Mouse (Mus musculus) macrophage (primary cell): ENCODE results near the gene Mdk. TPM values are rescaled to one million over a fixed set of nuclear protein-coding genes. Genes with fewer than 3 reads are reported as not detected.
A peak's percentile ranks its signal among the peaks of the same experiment; 100 is the strongest.

Experiments used
- H3K27ac ChIP-seq: fragments of 350-480 bp; formaldehyde crosslinking; 2 replicates; pipeline ENCODE4 v1.9.0; 2021
- H3K36me3 ChIP-seq: fragments of 350-480 bp; formaldehyde crosslinking; 2 replicates; pipeline ENCODE4 v1.9.0; 2021; ENCODE audit errors: inconsistent target
- H3K4me3 ChIP-seq: fragments of 350-480 bp; formaldehyde crosslinking; 2 replicates; pipeline ENCODE4 v1.9.0; 2021; ENCODE audit errors: inconsistent target
- H3K79me2 ChIP-seq: fragments of 350-480 bp; formaldehyde crosslinking; 2 replicates; pipeline ENCODE4 v1.9.0; 2021; ENCODE audit errors: inconsistent target
- WGBS: methylation state at CpG from one replicate; pipeline ENCODE4 v1.1.7; 2026; ENCODE audit warnings: inconsistent platforms; ENCODE audit not compliant: missing documents; 5-methylcytosine and 5-hydroxymethylcytosine counted together
- polyA plus RNA-seq: library from polyadenylated mRNA; stranded (reverse); fragments of 250-400 nt; gene quantifications from 3 replicates; pipeline ENCODE4 v1.2.4, GENCODE M21; 2018; ENCODE audit warnings: inconsistent platforms

Mdk gene
- polyA plus RNA-seq, 1 experiment from 2014 or later = 1.6 TPM

GRCm38 (mm10) chr2:91948792-91949241 is 16.7 kb upstream of the Mdk start:
- peaks cover 96% of the 10 kb centered on the region for H3K79me2 ChIP-seq
- peak overlapping the region; percentile 36 for H3K4me3 ChIP-seq
- H3K27ac ChIP-seq = peak overlapping the region; percentile 91
- 21% methylated on average over 3 of the region's 3 CpGs for WGBS
- peaks cover 2% of the 10 kb centered on the region; the same call in 1 of the 2 replicates for H3K36me3 ChIP-seq

DNA sequence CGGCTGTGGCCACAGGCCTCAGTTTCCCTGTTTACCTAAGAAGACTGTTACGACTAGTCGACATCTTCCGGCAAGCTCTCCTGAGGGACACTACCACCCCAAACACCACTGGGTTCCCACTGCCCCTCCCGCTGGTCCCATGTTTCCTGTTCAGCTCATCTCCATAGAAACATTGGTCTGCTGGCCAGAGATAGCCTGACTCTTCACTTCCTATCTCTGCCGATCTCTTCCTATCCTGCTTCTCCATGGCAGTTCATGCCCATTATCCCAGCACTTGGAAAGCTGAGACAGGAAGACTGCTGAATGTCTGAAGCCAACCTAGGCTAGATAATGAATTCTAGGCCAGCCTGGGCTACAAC is 16.0 kb upstream of the Mdk start:
- H3K36me3 ChIP-seq = peaks cover 9% of the 10 kb centered on the region; the same call in 1 of the 2 replicates
- 2% methylated on average over 4 of the region's 6 CpGs for WGBS

GRCm38 (mm10) chr2:91947397-91948150 is 15.5 kb upstream of the Mdk start:
- H3K27ac ChIP-seq = peak overlapping the region; percentile 91
- peak overlapping the region; percentile 36 for H3K4me3 ChIP-seq
- 24% methylated on average over 11 of the region's 11 CpGs for WGBS
- peaks cover 14% of the 10 kb centered on the region; the same call in 1 of the 2 replicates for H3K36me3 ChIP-seq
- H3K79me2 ChIP-seq = peaks cover 96% of the 10 kb centered on the region

More for the DNA sequence above, 16.0 kb upstream of the Mdk start:
- Histone ChIP-seq H3K79me2 (peaks cover 96% of the 10 kb centered on the region), H3K4me3 (peak overlapping the region; percentile 36), H3K27ac (peak overlapping the region; percentile 91)

DNA sequence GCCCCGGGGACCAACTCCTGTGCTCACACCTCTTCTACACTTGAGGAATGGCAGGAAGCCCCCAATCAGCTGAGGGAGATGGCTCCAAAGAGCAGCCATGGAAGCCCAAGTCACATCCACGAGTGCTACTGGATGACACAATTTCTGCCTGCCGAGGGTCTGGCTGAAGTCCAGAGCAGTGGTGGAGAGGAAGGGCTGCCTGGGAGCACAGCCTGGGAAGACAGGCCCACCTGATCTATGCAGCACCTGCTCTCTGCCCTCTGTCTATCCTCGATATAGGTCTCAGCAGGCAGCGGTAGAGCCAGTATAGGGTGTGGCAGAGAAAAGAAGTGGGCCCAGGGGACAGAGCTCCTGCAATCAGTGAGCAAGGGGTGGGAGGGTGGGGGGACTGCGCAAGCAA is 14.7 kb upstream of the Mdk start:
- Histone ChIP-seq H3K4me3 (no peak overlapping the region), H3K79me2 (peaks cover 96% of the 10 kb centered on the region), H3K27ac (peak overlapping the region; percentile 91), H3K36me3 (peaks cover 20% of the 10 kb centered on the region; the same call in 1 of the 2 replicates)
- WGBS = 54% methylated on average over 6 of the region's 6 CpGs

DNA sequence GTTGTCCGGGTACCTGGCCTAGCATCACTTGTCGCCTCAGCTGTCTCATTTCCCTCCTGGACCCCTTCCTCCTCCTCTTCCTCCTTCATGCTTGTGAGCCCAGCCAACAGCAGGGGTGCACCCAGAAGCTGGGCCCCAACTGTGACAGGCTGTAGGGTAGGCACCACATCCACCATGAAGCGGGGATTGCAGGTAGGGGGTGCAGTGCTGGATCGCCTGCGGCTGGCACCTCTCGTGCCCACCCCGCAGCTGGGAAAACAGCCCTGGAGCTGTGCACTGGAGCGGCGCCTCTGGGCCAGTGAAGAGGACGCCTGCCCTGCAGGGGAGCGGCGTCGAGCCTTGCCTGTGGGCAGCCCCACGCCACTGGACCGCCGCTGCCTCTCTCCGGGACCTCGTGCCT is 13.4 kb upstream of the Mdk start, which contains the start of gene Gm9821:
Gm9821 (plus strand) TSS at position 221 of the 400 bp plus-strand sequence.
- 94% methylated on average over 18 of the region's 18 CpGs for WGBS
- H3K4me3 ChIP-seq = no peak within 1 kb of the TSS
- peaks cover 30% of the 10 kb centered on the region for H3K36me3 ChIP-seq
- peak within 1 kb of the TSS; percentile 91 for H3K27ac ChIP-seq
- peaks cover 96% of the 10 kb centered on the region for H3K79me2 ChIP-seq

GRCm38 (mm10) chr2:91944170-91944950 is 12.3 kb upstream of the Mdk start:
- 61% methylated on average over 11 of the region's 13 CpGs for WGBS
- Histone ChIP-seq H3K4me3 (no peak overlapping the region), H3K79me2 (peaks cover 96% of the 10 kb centered on the region), H3K27ac (no peak overlapping the region), H3K36me3 (peaks cover 42% of the 10 kb centered on the region)

GRCm38 (mm10) chr2:91942356-91942755 is 10.3 kb upstream of the Mdk start:
- H3K79me2 ChIP-seq = peaks cover 93% of the 10 kb centered on the region
- peaks cover 62% of the 10 kb centered on the region for H3K36me3 ChIP-seq
- H3K27ac ChIP-seq = no peak overlapping the region
- whole genome bisulfite sequencing = 94% methylated on average over 6 of the region's 6 CpGs
- H3K4me3 ChIP-seq = no peak overlapping the region

DNA sequence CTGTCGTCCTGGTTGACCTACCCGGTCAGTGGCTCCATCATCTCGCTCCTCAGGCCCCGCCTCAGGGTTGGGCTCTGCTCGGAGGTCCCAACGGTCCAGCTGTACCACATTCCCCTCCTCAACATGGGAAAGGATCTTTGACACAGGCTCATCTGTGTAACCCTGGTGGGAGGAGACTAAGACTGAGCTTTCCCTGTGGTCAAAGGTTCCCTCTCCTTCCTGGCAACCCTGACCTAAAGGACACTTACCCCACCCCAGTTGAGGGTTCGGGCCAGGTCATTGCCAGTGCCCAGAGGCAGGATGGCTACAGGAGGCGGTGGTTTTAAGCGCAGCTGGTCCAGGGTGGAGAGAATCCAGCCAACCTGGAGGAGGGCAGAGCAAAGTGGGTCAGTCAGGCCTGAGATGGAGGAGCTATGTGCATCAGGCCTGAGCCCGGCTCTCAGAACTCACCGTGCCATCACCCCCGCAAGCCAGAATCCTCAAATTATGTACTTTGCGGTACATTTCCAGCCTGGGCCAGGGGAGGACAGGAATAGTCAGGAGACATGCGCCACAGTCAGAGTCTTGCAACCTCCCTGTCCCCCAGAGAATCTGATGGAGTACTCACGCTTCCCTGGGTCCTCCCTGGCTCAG is 7.3 kb upstream of the Mdk start:
- no peak overlapping the region for H3K4me3 ChIP-seq
- H3K36me3 ChIP-seq = peaks cover 91% of the 10 kb centered on the region
- no peak overlapping the region for H3K27ac ChIP-seq
- 96% methylated on average over 15 of the region's 15 CpGs for WGBS
- peaks cover 64% of the 10 kb centered on the region for H3K79me2 ChIP-seq

GRCm38 (mm10) chr2:91936154-91936553 is 4.1 kb upstream of the Mdk start:
- WGBS = 95% methylated on average over 7 of the region's 7 CpGs
- Histone ChIP-seq H3K79me2 (peaks cover 31% of the 10 kb centered on the region), H3K36me3 (peaks cover 85% of the 10 kb centered on the region), H3K27ac (no peak overlapping the region), H3K4me3 (no peak overlapping the region)

- Histone ChIP-seq H3K79me2 (peaks cover 19% of the 10 kb centered on the region), H3K36me3 (peaks cover 73% of the 10 kb centered on the region), H3K27ac (no peak overlapping the region), H3K4me3 (no peak overlapping the region)
- 95% methylated on average over 9 of the region's 9 CpGs for WGBS
These were observed 2.9 kb upstream of the Mdk start for GRCm38 (mm10) chr2:91934826-91935525.

DNA sequence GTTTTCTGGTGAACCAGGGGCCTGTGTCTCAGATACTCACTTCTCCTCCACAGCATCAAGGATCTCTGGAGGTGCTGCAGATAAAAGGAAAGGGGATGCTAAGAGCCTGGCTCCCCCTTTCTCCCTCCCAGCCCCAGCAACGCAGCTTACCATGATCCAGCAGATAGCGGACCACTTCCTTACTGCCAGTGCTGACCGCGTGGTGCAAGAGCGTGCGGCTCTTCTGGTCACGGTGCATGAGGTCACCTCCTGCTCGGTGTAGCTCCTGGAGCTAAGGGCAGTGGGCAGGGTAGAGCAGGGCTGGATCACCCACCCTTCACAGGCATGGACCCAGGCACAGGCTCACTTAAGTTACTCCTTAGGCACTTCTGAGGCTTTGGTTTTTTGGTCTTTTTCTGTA is 1.9 kb upstream of the Mdk start:
- H3K36me3 ChIP-seq = peaks cover 63% of the 10 kb centered on the region
- H3K4me3 ChIP-seq = no peak overlapping the region
- peaks cover 10% of the 10 kb centered on the region; the same call in 1 of the 2 replicates for H3K79me2 ChIP-seq
- 44% methylated on average over 8 of the region's 8 CpGs for WGBS
- H3K27ac ChIP-seq = no peak overlapping the region

GRCm38 (mm10) chr2:91933471-91933870 is 1.4 kb upstream of the Mdk start:
- peaks cover 4% of the 10 kb centered on the region; the same call in 1 of the 2 replicates for H3K79me2 ChIP-seq
- H3K36me3 ChIP-seq = peaks cover 58% of the 10 kb centered on the region
- 91% methylated on average over 9 of the region's 9 CpGs for WGBS
- H3K4me3 ChIP-seq = no peak overlapping the region
- H3K27ac ChIP-seq = no peak overlapping the region

DNA sequence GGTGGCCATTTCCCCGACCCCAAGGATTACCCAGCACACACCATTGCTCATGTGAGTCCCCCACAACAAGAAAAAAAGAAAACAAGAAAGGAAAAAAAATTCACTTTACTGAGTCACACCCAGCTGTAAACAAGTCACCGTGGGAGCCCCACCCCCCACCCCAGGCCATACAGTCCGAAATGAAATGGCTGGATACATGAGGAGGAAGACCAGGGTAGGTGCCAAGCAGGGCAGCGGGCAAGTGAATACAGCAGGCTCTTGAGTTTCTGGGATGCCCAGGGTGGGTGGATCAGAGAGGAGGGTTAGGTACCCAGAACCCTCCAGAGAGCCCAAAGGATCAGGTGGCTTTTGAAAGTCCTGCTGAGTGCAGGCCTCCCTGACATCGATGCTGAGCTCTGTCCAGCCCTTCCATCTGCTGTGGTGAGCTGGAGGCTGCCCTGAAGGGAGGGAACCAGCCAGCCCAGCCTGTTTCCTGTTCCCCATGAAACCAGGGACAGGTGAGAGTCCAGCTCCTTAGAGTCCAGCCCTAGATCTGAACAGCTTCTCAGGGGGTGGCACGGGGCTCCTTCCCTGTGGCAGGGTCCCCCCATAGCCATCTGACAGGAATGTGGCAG is 747 bp upstream of the Mdk start:
- WGBS = 53% methylated on average over 5 of the region's 6 CpGs
- Histone ChIP-seq H3K27ac (no peak overlapping the region), H3K36me3 (peaks cover 52% of the 10 kb centered on the region), H3K79me2 (no peaks in the 10 kb centered on the region), H3K4me3 (no peak overlapping the region)
